Mouse (Mus musculus) kidney, adult 18-20 months (tissue): Measurements from ENCODE around the gene Fignl2.

ENCODE experiments used
- DNase-seq: peaks from one replicate; pipeline ENCODE4 v3.0.0; 2021

Gene Fignl2

DNA sequence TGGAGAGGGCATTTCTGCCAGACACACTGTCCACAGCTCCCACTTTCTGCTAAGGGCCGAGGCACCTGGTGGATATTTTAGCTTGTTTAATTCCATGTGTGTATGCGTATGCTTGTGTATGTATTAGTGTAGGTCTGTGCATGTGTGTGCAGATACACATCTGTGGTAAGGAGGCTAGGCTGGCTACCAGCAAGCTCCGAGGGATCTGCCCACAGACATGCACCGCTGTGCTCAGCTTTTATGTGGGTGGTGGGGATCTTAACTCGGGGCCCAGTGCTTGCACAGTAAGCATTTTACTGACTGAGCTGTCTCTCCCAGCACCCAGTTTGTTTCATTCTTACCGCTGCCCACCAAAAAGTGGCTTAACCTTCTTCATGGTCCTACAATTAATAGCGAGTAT, 71.1 kb downstream of the Fignl2 start:
- no peak for DNase-seq

DNA sequence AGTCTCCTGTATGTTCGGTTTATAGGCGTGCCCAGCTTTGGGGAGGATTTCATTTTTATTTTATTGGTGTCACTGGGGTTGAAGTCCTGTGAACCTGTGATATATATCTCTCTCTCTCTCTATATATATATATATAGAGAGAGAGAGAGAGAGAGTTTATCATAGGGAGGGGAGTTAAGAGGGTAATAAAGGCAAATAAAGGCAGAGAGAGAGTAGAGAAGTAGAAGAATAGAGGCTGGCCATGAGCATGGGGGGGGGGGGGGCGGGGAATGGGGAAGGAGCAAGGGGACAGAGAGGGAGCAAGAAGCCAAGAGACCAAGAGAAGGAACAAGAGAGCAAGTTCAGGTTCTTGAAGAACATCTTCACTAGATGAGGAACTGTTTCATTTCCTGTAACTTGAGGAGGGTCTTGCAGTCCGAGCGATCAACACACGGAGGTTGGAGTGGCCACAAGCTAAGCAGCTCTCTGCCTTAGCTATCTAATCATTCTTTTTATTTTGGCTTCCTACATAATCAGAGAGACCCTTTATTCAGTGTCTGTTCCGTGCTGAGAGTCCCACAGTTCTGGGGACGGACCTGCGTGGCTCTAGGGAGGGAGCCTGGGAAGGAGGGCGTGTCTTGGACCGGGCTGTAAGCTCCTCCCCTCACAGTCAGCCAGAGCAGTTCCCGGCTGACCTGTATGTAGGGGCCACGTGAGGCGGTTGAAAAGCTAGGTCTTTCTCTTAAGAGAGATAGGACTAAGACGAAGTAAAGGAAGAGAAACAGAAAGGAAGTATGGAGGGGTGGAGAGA, 71.9 kb downstream of the Fignl2 start:
- peak; percentile 61 for DNase-seq

DNA sequence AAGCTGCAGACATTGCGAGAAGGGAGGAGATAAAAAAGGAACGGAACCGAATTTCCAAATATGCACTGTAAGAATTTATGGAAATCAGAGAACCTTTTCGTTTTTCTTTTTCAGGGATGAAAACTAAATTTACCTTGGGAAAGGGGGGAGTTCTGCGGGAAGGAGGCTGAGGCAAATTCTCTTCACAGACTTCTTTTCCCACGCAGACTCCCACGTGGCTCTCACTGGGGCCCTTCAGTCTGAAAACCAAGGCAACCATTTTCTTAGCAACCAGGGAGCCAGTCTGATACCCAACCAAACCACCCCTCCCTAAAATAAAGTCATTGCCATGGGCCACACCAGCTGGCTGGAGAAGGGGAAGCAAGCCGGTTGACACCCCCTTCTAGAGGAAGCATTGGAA, 72.7 kb downstream of the Fignl2 start:
- no peak for DNase-seq

DNA sequence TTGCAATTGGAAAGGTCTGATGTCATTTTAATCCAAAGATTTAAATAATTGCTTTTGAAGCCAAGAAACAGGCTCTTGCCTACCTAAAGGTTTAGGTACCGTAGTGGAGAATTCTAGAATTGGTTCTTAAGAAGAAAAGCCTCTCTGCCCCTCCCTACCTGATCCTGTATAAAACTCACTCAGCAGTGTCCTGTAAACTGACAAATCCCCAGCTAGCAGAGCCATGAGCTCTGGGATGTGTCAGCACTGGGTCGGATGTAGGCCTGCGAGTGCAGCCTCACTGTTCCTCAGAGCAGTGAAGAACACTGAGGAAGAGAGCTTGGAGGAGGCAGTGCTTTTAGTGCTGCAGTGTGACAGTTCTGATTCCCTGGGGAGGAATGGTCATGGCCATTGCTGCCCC, 73.8 kb downstream of the Fignl2 start:
- no peak for DNase-seq

DNA sequence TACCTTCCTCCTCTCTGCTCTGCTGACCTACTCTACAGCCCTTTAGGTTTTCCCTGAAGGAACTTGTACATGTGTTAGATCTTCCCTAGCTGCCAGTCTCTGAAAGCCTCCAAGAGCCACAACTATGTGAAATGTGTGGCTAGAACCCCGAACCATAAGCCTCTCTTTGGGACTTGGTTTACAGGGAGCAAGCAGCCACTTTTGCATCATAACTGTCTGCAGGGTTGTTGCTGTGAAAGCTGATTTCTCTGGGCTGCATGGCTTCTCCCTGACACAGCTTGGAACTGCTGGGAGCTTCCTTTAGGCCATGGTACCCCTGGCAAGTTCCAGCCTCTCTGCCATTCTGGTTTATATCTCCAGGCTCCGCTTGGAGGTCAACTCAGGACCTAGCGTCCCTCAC, 75.9 kb downstream of the Fignl2 start:
- DNase-seq: no peak

DNA sequence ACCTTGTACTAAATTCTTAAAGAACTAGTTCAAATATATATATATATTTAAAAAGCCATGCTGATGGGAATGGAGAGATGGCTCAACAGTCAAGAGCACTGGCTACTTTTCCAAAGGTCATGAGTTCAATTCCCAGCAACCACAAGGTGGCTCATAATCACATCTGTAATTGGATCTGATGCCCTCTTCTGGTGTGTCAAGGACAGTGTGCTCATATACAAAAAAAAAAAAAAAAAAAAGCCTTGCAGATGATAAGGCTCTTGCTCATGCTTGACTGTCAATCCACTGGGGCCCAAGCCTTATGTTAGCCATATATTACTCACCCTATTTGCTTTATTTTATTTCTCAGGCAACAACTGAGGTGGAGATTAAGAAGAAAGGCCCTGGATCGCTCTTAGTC, 76.7 kb downstream of the Fignl2 start:
- DNase-seq: no peak
